Mouse (Mus musculus): ENCODE results near the gene Igdcc3. TPM values are rescaled to one million over a fixed set of nuclear protein-coding genes. Genes with fewer than 3 reads are reported as not detected.
A peak's percentile ranks its signal among the peaks of the same experiment; 100 is the strongest.

Igdcc3 gene
- total and polyA plus RNA-seq, 2 experiments from 2014 or later: 6.2 to 6.3 TPM

- 29% methylated on average over 8 of the region's 8 CpGs for WGBS
- Histone ChIP-seq H3K9ac (replicated peaks; ENCODE audit: low read length) (no peak overlapping the region), H3K4me1 (ENCODE audit: insufficient read depth, low read length) (peaks cover under 1% of the 10 kb centered on the region)
Measured at GRCm38 (mm10) chr9:65161881-65162280, 20.9 kb downstream of the Igdcc3 start.

GRCm38 (mm10) chr9:65162711-65163639, 22.0 kb downstream of the Igdcc3 start:
- DNase-seq (ENCODE audit: low spot score) (peak; percentile 72), ATAC-seq (peak; percentile 80)
- Histone ChIP-seq H3K4me1 (ENCODE audit: insufficient read depth, low read length) (no peaks in the 10 kb centered on the region; the same call in none of the 2 replicates), H3K27me3 (ENCODE audit: insufficient read depth, low read length) (no peaks in the 10 kb centered on the region), H3K4me3 (ENCODE audit: low read length) (peak overlapping the region; percentile 43), H3K9ac (replicated peaks; ENCODE audit: low read length) (peak overlapping the region; percentile 58), H3K36me3 (ENCODE audit: insufficient read depth, low read length) (no peaks in the 10 kb centered on the region), H3K9me3 (ENCODE audit: low read length) (no peaks in the 10 kb centered on the region), H3K4me2 (ENCODE audit: low read depth, low read length) (peak overlapping the region; percentile 81), H3K27ac (peak overlapping the region; percentile 41; the same call in 1 of the 2 replicates)
- 2% methylated on average over 47 of the region's 69 CpGs for WGBS
- TF ChIP-seq CTCF (IDR thresholded peaks at IDR 0.05; ENCODE audit: low read depth): no peak

More at GRCm38 (mm10) chr9:65161881-65162280, 20.9 kb downstream of the Igdcc3 start:
- Histone ChIP-seq H3K36me3 (ENCODE audit: insufficient read depth, low read length) (no peaks in the 10 kb centered on the region), H3K9me3 (ENCODE audit: low read length) (no peaks in the 10 kb centered on the region), H3K4me2 (ENCODE audit: low read depth, low read length) (peak overlapping the region; percentile 81; the same call in 1 of the 2 replicates), H3K4me3 (ENCODE audit: low read length) (no peak overlapping the region), H3K27me3 (ENCODE audit: insufficient read depth, low read length) (no peaks in the 10 kb centered on the region), H3K27ac (no peak overlapping the region)
- TF ChIP-seq CTCF (IDR thresholded peaks at IDR 0.05; ENCODE audit: low read depth): no peak
- DNase-seq (ENCODE audit: low spot score) (no peak), ATAC-seq (no peak)

GRCm38 (mm10) chr9:65164870-65165269, 23.9 kb downstream of the Igdcc3 start:
- no peak for ATAC-seq
- Histone ChIP-seq H3K27me3 (ENCODE audit: insufficient read depth, low read length) (no peaks in the 10 kb centered on the region), H3K36me3 (ENCODE audit: insufficient read depth, low read length) (no peaks in the 10 kb centered on the region), H3K4me1 (ENCODE audit: insufficient read depth, low read length) (peaks cover 3% of the 10 kb centered on the region), H3K4me2 (ENCODE audit: low read depth, low read length) (no peak overlapping the region), H3K9me3 (ENCODE audit: low read length) (no peaks in the 10 kb centered on the region), H3K9ac (replicated peaks; ENCODE audit: low read length) (no peak overlapping the region), H3K27ac (no peak overlapping the region), H3K4me3 (ENCODE audit: low read length) (no peak overlapping the region)
- peak; percentile 67 for TF ChIP-seq CTCF (IDR thresholded peaks at IDR 0.05; ENCODE audit: low read depth)
- 40% methylated on average over 1 of the region's 1 CpGs for WGBS
- DNase-seq (ENCODE audit: low spot score): no peak

GRCm38 (mm10) chr9:65166386-65166785, 25.4 kb downstream of the Igdcc3 start:
- Histone ChIP-seq H3K4me3 (ENCODE audit: low read length) (no peak overlapping the region), H3K36me3 (ENCODE audit: insufficient read depth, low read length) (no peaks in the 10 kb centered on the region), H3K4me1 (ENCODE audit: insufficient read depth, low read length) (peaks cover 3% of the 10 kb centered on the region), H3K9ac (replicated peaks; ENCODE audit: low read length) (no peak overlapping the region), H3K27ac (no peak overlapping the region), H3K9me3 (ENCODE audit: low read length) (no peaks in the 10 kb centered on the region), H3K27me3 (ENCODE audit: insufficient read depth, low read length) (no peaks in the 10 kb centered on the region), H3K4me2 (ENCODE audit: low read depth, low read length) (no peak overlapping the region)
- 81% methylated on average over 9 of the region's 9 CpGs for WGBS
- no peak for DNase-seq (ENCODE audit: low spot score)
- ATAC-seq: no peak
- no peak for TF ChIP-seq CTCF (IDR thresholded peaks at IDR 0.05; ENCODE audit: low read depth)

GRCm38 (mm10) chr9:65168534-65168933, 27.5 kb downstream of the Igdcc3 start:
- no peaks in the 10 kb centered on the region for H3K36me3 ChIP-seq (ENCODE audit: insufficient read depth, low read length)
- H3K27ac ChIP-seq: no peak overlapping the region
- TF ChIP-seq CTCF (IDR thresholded peaks at IDR 0.05; ENCODE audit: low read depth): no peak
- no peak overlapping the region for H3K4me2 ChIP-seq (ENCODE audit: low read depth, low read length)
- no peak overlapping the region for H3K9ac ChIP-seq (replicated peaks; ENCODE audit: low read length)
- 0 out of 2 replicates have a peak, but pooled peaks cover 3% of the 10 kb centered on the region for H3K4me1 ChIP-seq (ENCODE audit: insufficient read depth, low read length)
- H3K4me3 ChIP-seq (ENCODE audit: low read length): no peak overlapping the region
- 50% methylated on average over 2 of the region's 6 CpGs for WGBS
- ATAC-seq (no peak), DNase-seq (ENCODE audit: low spot score) (no peak)
- H3K9me3 ChIP-seq (ENCODE audit: low read length): no peaks in the 10 kb centered on the region
- H3K27me3 ChIP-seq (ENCODE audit: insufficient read depth, low read length): no peaks in the 10 kb centered on the region

GRCm38 (mm10) chr9:65168952-65169351, 28.0 kb downstream of the Igdcc3 start:
- Histone ChIP-seq H3K9ac (replicated peaks; ENCODE audit: low read length) (no peak overlapping the region), H3K4me3 (ENCODE audit: low read length) (no peak overlapping the region), H3K4me1 (ENCODE audit: insufficient read depth, low read length) (0 out of 2 replicates have a peak, but pooled peaks cover 3% of the 10 kb centered on the region), H3K4me2 (ENCODE audit: low read depth, low read length) (no peak overlapping the region), H3K27ac (no peak overlapping the region), H3K9me3 (ENCODE audit: low read length) (no peaks in the 10 kb centered on the region), H3K36me3 (ENCODE audit: insufficient read depth, low read length) (no peaks in the 10 kb centered on the region), H3K27me3 (ENCODE audit: insufficient read depth, low read length) (no peaks in the 10 kb centered on the region)
- TF ChIP-seq CTCF (IDR thresholded peaks at IDR 0.05; ENCODE audit: low read depth): no peak
- WGBS: 51% methylated on average over 4 of the region's 4 CpGs
- DNase-seq (ENCODE audit: low spot score) (no peak), ATAC-seq (no peak)

GRCm38 (mm10) chr9:65172654-65173053, 31.7 kb downstream of the Igdcc3 start:
- no peak for TF ChIP-seq CTCF (IDR thresholded peaks at IDR 0.05; ENCODE audit: low read depth)
- Histone ChIP-seq H3K4me3 (ENCODE audit: low read length) (no peak overlapping the region), H3K4me2 (ENCODE audit: low read depth, low read length) (no peak overlapping the region), H3K36me3 (ENCODE audit: insufficient read depth, low read length) (no peaks in the 10 kb centered on the region), H3K4me1 (ENCODE audit: insufficient read depth, low read length) (peaks cover 16% of the 10 kb centered on the region), H3K9ac (replicated peaks; ENCODE audit: low read length) (no peak overlapping the region), H3K9me3 (ENCODE audit: low read length) (no peaks in the 10 kb centered on the region), H3K27ac (no peak overlapping the region), H3K27me3 (ENCODE audit: insufficient read depth, low read length) (no peaks in the 10 kb centered on the region)
- 75% methylated on average over 9 of the region's 9 CpGs for WGBS
- ATAC-seq (no peak), DNase-seq (ENCODE audit: low spot score) (no peak)
